Mouse (Mus musculus) limb, embryonic 11.5 days (tissue): ENCODE data around the gene Bptf. TPM values are rescaled to one million over a fixed set of nuclear protein-coding genes. Genes with fewer than 3 reads are reported as not detected.

Experiments used
- ATAC-seq: fragments of 200-750 bp; cut with Nextera tagmentation; 2 replicates; pipeline ENCODE4 v1.8.0; 2017; ENCODE audit warnings: low read depth; ENCODE audit not compliant: insufficient number of reproducible peaks, low FRiP score, low TSS enrichment
- DNase-seq: peaks from one replicate; pipeline ENCODE4 v3.0.0-alpha.2; 2015; ENCODE audit warnings: low spot score
- H3K27ac ChIP-seq: fragments of 300-500 bp; sonication (generic); replicated peaks from 2 replicates; pipeline ENCODE4 v1.5.1; 2014; ENCODE audit warnings: low read depth, mild to moderate bottlenecking, low read length
- H3K27me3 ChIP-seq: fragments of 300-500 bp; sonication (generic); 2 replicates; pipeline ENCODE4 v1.6.1; 2014; ENCODE audit warnings: mild to moderate bottlenecking, low read length, mixed read lengths; ENCODE audit not compliant: control insufficient read depth, insufficient read depth
- H3K36me3 ChIP-seq: fragments of 300-500 bp; sonication (generic); 2 replicates; pipeline ENCODE4 v1.6.1; 2014; ENCODE audit warnings: mild to moderate bottlenecking, low read length, moderate library complexity, mixed read lengths; ENCODE audit not compliant: control insufficient read depth, insufficient read depth
- H3K4me1 ChIP-seq: fragments of 300-500 bp; sonication (generic); 2 replicates; pipeline ENCODE4 v1.6.1; 2014; ENCODE audit warnings: low read length, mixed read lengths; ENCODE audit not compliant: control insufficient read depth, insufficient read depth
- H3K4me2 ChIP-seq: fragments of 300-500 bp; sonication (generic); 2 replicates; pipeline ENCODE4 v1.6.1; 2014; ENCODE audit warnings: low read depth, mild to moderate bottlenecking, moderate library complexity; ENCODE audit not compliant: severe bottlenecking
- H3K4me3 ChIP-seq: fragments of 300-500 bp; sonication (generic); 2 replicates; pipeline ENCODE4 v1.5.1; 2014; ENCODE audit warnings: low read depth, low read length
- H3K9ac ChIP-seq: fragments of 300-500 bp; sonication (generic); 2 replicates; pipeline ENCODE4 v1.6.1; 2014; ENCODE audit warnings: mild to moderate bottlenecking, low read length
- H3K9me3 ChIP-seq: fragments of 300-500 bp; sonication (generic); 2 replicates; pipeline ENCODE4 v1.6.1; 2016; ENCODE audit warnings: low read length; ENCODE audit not compliant: control insufficient read depth
- WGBS: fragments of 180-500 bp; shearing (Covaris S2); extraction: QIAGEN DNeasy Blood & Tissue Kit; methylation state at CpG from one replicate; pipeline ENCODE4 v1.1.7; 2014; 5-methylcytosine and 5-hydroxymethylcytosine counted together
- polyA plus RNA-seq: library from polyadenylated mRNA; unstranded; fragments of >200 nt; fragmentation: Nextera tagmentation; extraction: Ambion mirVana; gene quantifications from 2 replicates; pipeline ENCODE4 v1.2.1, GENCODE M21; 2014

The Bptf gene
- polyA plus RNA-seq = 44.1 and 46.7 TPM in 2 replicates

GRCm38 (mm10) chr11:107131749-107132421 is at the start of gene Bptf:
Gene Bptf (minus strand): TSS chr11:107132127.
- H3K4me3 ChIP-seq = peak within 1 kb of the TSS; percentile 69
- H3K9ac ChIP-seq = peak within 1 kb of the TSS; percentile 96
- H3K27ac ChIP-seq = peak within 1 kb of the TSS; percentile 96
- peak within 1 kb of the TSS; percentile 88 for H3K4me2 ChIP-seq
- H3K36me3 ChIP-seq = no peaks in the 10 kb centered on the region
- H3K27me3 ChIP-seq = no peaks in the 10 kb centered on the region
- peaks cover 7% of the 10 kb centered on the region; the same call in 1 of the 2 replicates for H3K4me1 ChIP-seq
- WGBS = 0% methylated on average over 32 of the region's 94 CpGs
- no peaks in the 10 kb centered on the region for H3K9me3 ChIP-seq
- ATAC-seq = peak; percentile 94
- DNase-seq = peak; percentile 91

DNA sequence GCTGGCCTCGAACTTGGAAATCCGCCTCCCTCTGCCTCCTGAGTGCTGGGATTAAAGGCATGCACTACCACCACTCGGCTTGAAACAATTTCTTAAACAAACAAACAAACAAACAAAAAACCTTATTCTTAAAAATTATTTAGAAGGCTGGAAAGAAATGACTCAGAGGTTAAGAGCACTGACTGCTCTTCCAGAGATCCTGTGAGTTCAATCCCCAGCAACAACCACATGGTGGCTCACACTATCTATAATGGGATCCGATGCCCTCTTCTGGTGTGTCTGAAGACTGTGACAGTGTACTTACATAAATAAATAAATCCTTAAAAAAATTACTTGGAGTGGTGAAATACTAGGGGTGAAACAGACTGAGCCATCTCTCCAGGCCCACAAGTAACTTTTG is 29.3 kb upstream of the Bptf start:
- Histone ChIP-seq H3K27me3 (no peaks in the 10 kb centered on the region), H3K4me2 (no peak overlapping the region), H3K36me3 (no peaks in the 10 kb centered on the region), H3K4me3 (no peak overlapping the region), H3K9me3 (no peaks in the 10 kb centered on the region), H3K4me1 (no peaks in the 10 kb centered on the region), H3K9ac (no peak overlapping the region), H3K27ac (no peak overlapping the region)
- DNase-seq (no peak), ATAC-seq (no peak)
- WGBS = 81% methylated on average over 4 of the region's 4 CpGs

DNA sequence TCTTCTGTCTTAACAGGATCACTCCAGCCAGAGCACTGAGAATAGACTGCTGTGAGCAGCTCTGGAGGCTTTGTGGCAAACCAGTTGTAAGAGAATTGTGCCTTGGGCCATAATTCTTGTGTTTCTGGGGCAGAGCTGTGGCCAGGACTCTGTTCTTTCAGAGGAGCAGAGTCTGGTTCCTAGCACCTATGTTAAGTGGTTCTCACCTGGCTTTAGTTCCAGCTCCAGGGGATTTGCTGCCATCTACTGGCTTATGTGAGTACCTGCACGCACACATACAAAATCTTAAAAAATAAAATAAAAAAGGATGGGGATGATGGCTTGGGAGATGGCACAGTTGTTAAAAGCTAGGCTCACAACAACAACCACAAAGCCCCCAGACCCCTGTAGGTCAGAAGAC is 27.1 kb upstream of the Bptf start:
- Histone ChIP-seq H3K27ac (no peak overlapping the region), H3K9ac (no peak overlapping the region), H3K4me3 (no peak overlapping the region), H3K36me3 (no peaks in the 10 kb centered on the region), H3K27me3 (no peaks in the 10 kb centered on the region), H3K9me3 (no peaks in the 10 kb centered on the region), H3K4me2 (no peak overlapping the region), H3K4me1 (no peaks in the 10 kb centered on the region)
- WGBS = 39% methylated on average over 1 of the region's 1 CpGs
- no peak for DNase-seq
- no peak for ATAC-seq

- 57% methylated on average over 5 of the region's 5 CpGs for WGBS
- no peak overlapping the region for H3K4me2 ChIP-seq
- no peak overlapping the region for H3K9ac ChIP-seq
- H3K27me3 ChIP-seq = no peaks in the 10 kb centered on the region
- no peaks in the 10 kb centered on the region for H3K36me3 ChIP-seq
- no peak overlapping the region for H3K27ac ChIP-seq
- H3K9me3 ChIP-seq = no peaks in the 10 kb centered on the region
- no peak overlapping the region for H3K4me3 ChIP-seq
- ATAC-seq (no peak), DNase-seq (no peak)
- no peaks in the 10 kb centered on the region for H3K4me1 ChIP-seq
Measured at GRCm38 (mm10) chr11:107156977-107157642, 25.2 kb upstream of the Bptf start.

DNA sequence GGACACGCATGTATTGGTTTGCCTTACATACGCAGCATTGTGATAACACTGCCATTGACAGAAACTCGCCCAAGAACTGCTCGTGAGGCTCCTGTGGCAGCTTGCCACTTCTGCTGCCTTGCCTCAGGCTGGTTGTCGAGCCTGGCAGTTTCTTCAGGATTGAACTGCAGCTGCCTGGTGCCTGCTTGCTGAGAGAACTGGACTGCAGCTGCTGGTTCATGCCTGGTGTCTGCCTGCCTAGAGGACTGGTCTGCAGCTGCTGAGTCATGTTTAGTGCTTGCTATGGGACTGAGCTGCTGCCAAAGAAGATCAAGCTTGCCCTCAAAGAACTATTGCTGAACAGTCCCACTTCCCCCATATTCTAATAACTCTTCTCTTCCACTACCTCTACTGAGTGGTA is 23.4 kb upstream of the Bptf start:
- Histone ChIP-seq H3K4me1 (no peaks in the 10 kb centered on the region), H3K27me3 (no peaks in the 10 kb centered on the region), H3K9ac (no peak overlapping the region), H3K9me3 (no peaks in the 10 kb centered on the region), H3K36me3 (no peaks in the 10 kb centered on the region), H3K4me2 (no peak overlapping the region), H3K27ac (no peak overlapping the region), H3K4me3 (no peak overlapping the region)
- 90% methylated on average over 5 of the region's 5 CpGs for whole genome bisulfite sequencing
- ATAC-seq (no peak), DNase-seq (no peak)

DNA sequence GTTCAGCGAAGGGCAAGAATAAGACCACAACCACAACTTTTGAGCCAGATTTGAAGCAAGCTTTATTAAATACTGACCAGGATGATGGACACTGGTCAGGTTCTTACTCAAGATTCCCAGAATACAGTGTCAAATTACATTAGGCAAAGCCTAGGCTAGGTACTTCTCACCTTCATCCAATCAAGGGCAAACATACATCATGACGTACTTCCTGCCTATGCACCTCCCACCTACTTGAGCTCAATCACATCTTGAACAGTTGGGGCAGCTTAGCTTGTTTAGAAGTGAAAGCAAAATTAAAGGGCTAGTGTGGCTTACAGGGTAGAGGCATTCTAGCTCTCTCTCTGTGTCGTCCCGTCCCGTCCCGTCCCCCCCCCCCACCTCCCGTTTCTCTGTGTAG is 22.5 kb upstream of the Bptf start:
- DNase-seq = no peak
- Histone ChIP-seq H3K4me3 (no peak overlapping the region), H3K9ac (no peak overlapping the region), H3K27me3 (no peaks in the 10 kb centered on the region), H3K4me2 (no peak overlapping the region), H3K9me3 (no peaks in the 10 kb centered on the region), H3K36me3 (no peaks in the 10 kb centered on the region), H3K27ac (no peak overlapping the region), H3K4me1 (no peaks in the 10 kb centered on the region)
- ATAC-seq = no peak
- WGBS = 86% methylated on average over 7 of the region's 7 CpGs

DNA sequence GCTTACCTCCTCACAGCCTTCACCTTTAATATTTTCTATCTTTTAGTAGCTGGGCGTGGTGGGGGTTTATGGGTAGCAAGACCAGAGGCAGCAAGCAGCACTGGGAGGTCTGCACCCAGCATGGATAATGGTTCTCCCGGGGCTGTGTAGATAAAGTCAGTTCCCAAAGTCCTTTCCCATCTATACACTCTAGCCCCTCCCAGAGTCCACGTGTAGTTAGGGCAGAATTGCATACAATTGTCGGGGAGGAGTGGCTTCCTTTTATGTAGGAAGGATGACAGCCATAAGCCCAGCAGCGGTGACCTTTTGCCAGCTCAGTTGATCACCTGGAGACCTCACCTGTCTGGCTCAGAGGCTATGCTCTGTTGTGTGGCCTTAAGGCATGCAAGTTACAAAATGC is 21.7 kb upstream of the Bptf start:
- H3K36me3 ChIP-seq = no peaks in the 10 kb centered on the region
- ATAC-seq = no peak

DNA sequence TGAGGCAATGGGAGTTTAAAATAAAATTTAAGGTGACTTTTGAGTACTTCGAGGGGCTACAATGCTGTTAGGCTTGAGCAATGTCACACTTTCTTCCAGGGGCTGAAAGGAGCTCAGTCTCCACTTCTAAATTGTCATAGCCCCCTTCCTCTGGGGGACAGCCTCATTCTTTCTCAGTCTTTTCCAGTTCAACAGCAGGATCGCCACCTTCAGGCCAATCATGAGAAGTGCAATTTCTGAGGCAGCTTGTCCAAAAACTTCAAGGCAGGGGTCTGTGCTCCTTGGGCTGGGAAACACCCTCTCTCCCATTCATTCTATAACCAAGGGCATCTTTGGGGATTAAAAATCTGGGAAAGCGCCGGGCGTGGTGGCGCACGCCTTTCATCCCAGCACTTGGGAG is 19.9 kb upstream of the Bptf start:
- H3K27ac ChIP-seq = no peak overlapping the region
- no peaks in the 10 kb centered on the region for H3K27me3 ChIP-seq
- ATAC-seq = no peak
- no peaks in the 10 kb centered on the region for H3K36me3 ChIP-seq
- DNase-seq = no peak
- H3K4me1 ChIP-seq = no peaks in the 10 kb centered on the region
- no peaks in the 10 kb centered on the region for H3K9me3 ChIP-seq
- WGBS = 76% methylated on average over 7 of the region's 7 CpGs
- no peak overlapping the region for H3K4me3 ChIP-seq
- H3K4me2 ChIP-seq = no peak overlapping the region
- no peak overlapping the region for H3K9ac ChIP-seq

More for the DNA sequence above, 21.7 kb upstream of the Bptf start:
- no peaks in the 10 kb centered on the region for H3K27me3 ChIP-seq
- H3K27ac ChIP-seq = no peak overlapping the region
- DNase-seq = no peak
- no peak overlapping the region for H3K4me3 ChIP-seq
- no peak overlapping the region for H3K4me2 ChIP-seq
- WGBS = 78% methylated on average over 5 of the region's 5 CpGs
- H3K9me3 ChIP-seq = no peaks in the 10 kb centered on the region
- H3K4me1 ChIP-seq = no peaks in the 10 kb centered on the region
- H3K9ac ChIP-seq = no peak overlapping the region
